Mouse (Mus musculus): Measurements from ENCODE around the gene Reln. TPM values are rescaled to one million over a fixed set of nuclear protein-coding genes. Genes with fewer than 3 reads are reported as not detected.

Gene Reln
- 41.4 and 45.6 TPM in 2 replicates for polyA plus RNA-seq (2012; rRNA removed)

GRCm38 (mm10) chr5:22344556-22344975, at the start of gene Reln:
Gene Reln, minus strand, starts transcription at chr5:22344702.
- no peak within 1 kb of the TSS for H3K27ac ChIP-seq (ENCODE audit: insufficient read depth, low read length)
- no peak for TF ChIP-seq POLR2A (IDR thresholded peaks at IDR 0.05; ENCODE audit: extremely low read depth, insufficient read depth, low read length)
- no peaks in the 10 kb centered on the region for H3K4me1 ChIP-seq (ENCODE audit: control insufficient read depth, insufficient read depth, low read length)
- peak within 1 kb of the TSS; percentile 39 for H3K4me3 ChIP-seq (ENCODE audit: insufficient read depth, low read length)

- no peak overlapping the region for H3K4me3 ChIP-seq (ENCODE audit: insufficient read depth, low read length)
- no peak overlapping the region for H3K27ac ChIP-seq (ENCODE audit: insufficient read depth, low read length)
- TF ChIP-seq POLR2A (IDR thresholded peaks at IDR 0.05; ENCODE audit: extremely low read depth, insufficient read depth, low read length) = no peak
- TF ChIP-seq CTCF (IDR thresholded peaks at IDR 0.05; ENCODE audit: extremely low read depth, insufficient read depth, low read length) = no peak
- H3K4me1 ChIP-seq (ENCODE audit: control insufficient read depth, insufficient read depth, low read length) = no peaks in the 10 kb centered on the region
Measured at GRCm38 (mm10) chr5:22388502-22388901, 44.0 kb upstream of the Reln start.

GRCm38 (mm10) chr5:22360510-22360909, 16.0 kb upstream of the Reln start:
- H3K4me1 ChIP-seq (ENCODE audit: control insufficient read depth, insufficient read depth, low read length) = no peaks in the 10 kb centered on the region
- TF ChIP-seq POLR2A (IDR thresholded peaks at IDR 0.05; ENCODE audit: extremely low read depth, insufficient read depth, low read length) (no peak), CTCF (IDR thresholded peaks at IDR 0.05; ENCODE audit: extremely low read depth, insufficient read depth, low read length) (no peak)
- no peak overlapping the region for H3K27ac ChIP-seq (ENCODE audit: insufficient read depth, low read length)
- H3K4me3 ChIP-seq (ENCODE audit: insufficient read depth, low read length) = no peak overlapping the region

- Histone ChIP-seq H3K4me1 (ENCODE audit: control insufficient read depth, insufficient read depth, low read length) (no peaks in the 10 kb centered on the region), H3K27ac (ENCODE audit: insufficient read depth, low read length) (no peak overlapping the region), H3K4me3 (ENCODE audit: insufficient read depth, low read length) (no peak overlapping the region)
- TF ChIP-seq CTCF (IDR thresholded peaks at IDR 0.05; ENCODE audit: extremely low read depth, insufficient read depth, low read length) (no peak), POLR2A (IDR thresholded peaks at IDR 0.05; ENCODE audit: extremely low read depth, insufficient read depth, low read length) (no peak)
Measured at GRCm38 (mm10) chr5:22348412-22348811, 3.9 kb upstream of the Reln start.

- H3K4me1 ChIP-seq (ENCODE audit: control insufficient read depth, insufficient read depth, low read length) = no peaks in the 10 kb centered on the region
- H3K27ac ChIP-seq (ENCODE audit: insufficient read depth, low read length) = no peak overlapping the region
- no peak overlapping the region for H3K4me3 ChIP-seq (ENCODE audit: insufficient read depth, low read length)
- TF ChIP-seq CTCF (IDR thresholded peaks at IDR 0.05; ENCODE audit: extremely low read depth, insufficient read depth, low read length) = no peak
- no peak for TF ChIP-seq POLR2A (IDR thresholded peaks at IDR 0.05; ENCODE audit: extremely low read depth, insufficient read depth, low read length)
Measured at GRCm38 (mm10) chr5:22347732-22348131, 3.2 kb upstream of the Reln start.

- Histone ChIP-seq H3K27ac (ENCODE audit: insufficient read depth, low read length) (no peak overlapping the region), H3K4me1 (ENCODE audit: control insufficient read depth, insufficient read depth, low read length) (no peaks in the 10 kb centered on the region), H3K4me3 (ENCODE audit: insufficient read depth, low read length) (peak overlapping the region; percentile 24; the same call in 1 of the 2 replicates)
- TF ChIP-seq CTCF (IDR thresholded peaks at IDR 0.05; ENCODE audit: extremely low read depth, insufficient read depth, low read length) (no peak), POLR2A (IDR thresholded peaks at IDR 0.05; ENCODE audit: extremely low read depth, insufficient read depth, low read length) (no peak)
Measured at GRCm38 (mm10) chr5:22345894-22346635, 1.6 kb upstream of the Reln start.

GRCm38 (mm10) chr5:22344976-22345651, 612 bp upstream of the Reln start:
- H3K4me3 ChIP-seq (ENCODE audit: insufficient read depth, low read length) = peak overlapping the region; percentile 24
- no peak overlapping the region for H3K27ac ChIP-seq (ENCODE audit: insufficient read depth, low read length)
- no peaks in the 10 kb centered on the region for H3K4me1 ChIP-seq (ENCODE audit: control insufficient read depth, insufficient read depth, low read length)
- no peak for TF ChIP-seq POLR2A (IDR thresholded peaks at IDR 0.05; ENCODE audit: extremely low read depth, insufficient read depth, low read length)
- no peak for TF ChIP-seq CTCF (IDR thresholded peaks at IDR 0.05; ENCODE audit: extremely low read depth, insufficient read depth, low read length)

GRCm38 (mm10) chr5:22343843-22344555, 503 bp downstream of the Reln start:
- H3K27ac ChIP-seq (ENCODE audit: insufficient read depth, low read length) = no peak overlapping the region
- TF ChIP-seq CTCF (IDR thresholded peaks at IDR 0.05; ENCODE audit: extremely low read depth, insufficient read depth, low read length) (no peak), POLR2A (IDR thresholded peaks at IDR 0.05; ENCODE audit: extremely low read depth, insufficient read depth, low read length) (no peak)
- peak overlapping the region; percentile 39 for H3K4me3 ChIP-seq (ENCODE audit: insufficient read depth, low read length)
- no peaks in the 10 kb centered on the region for H3K4me1 ChIP-seq (ENCODE audit: control insufficient read depth, insufficient read depth, low read length)

- H3K27ac ChIP-seq (ENCODE audit: insufficient read depth, low read length) = no peak overlapping the region
- H3K4me3 ChIP-seq (ENCODE audit: insufficient read depth, low read length) = peak overlapping the region; percentile 39
- H3K4me1 ChIP-seq (ENCODE audit: control insufficient read depth, insufficient read depth, low read length) = no peaks in the 10 kb centered on the region
- TF ChIP-seq CTCF (IDR thresholded peaks at IDR 0.05; ENCODE audit: extremely low read depth, insufficient read depth, low read length) = no peak
- TF ChIP-seq POLR2A (IDR thresholded peaks at IDR 0.05; ENCODE audit: extremely low read depth, insufficient read depth, low read length) = no peak
Measured at GRCm38 (mm10) chr5:22343536-22343842, 1.0 kb downstream of the Reln start.
